Mouse (Mus musculus) ES-E14 (cell line): ENCODE data around the gene Serpind1.

Source experiments
- CHD2 ChIP-seq: IDR thresholded peaks from 2 replicates; pipeline ENCODE4 v1.6.1; 2014; ENCODE audit warnings: mild to moderate bottlenecking, low read depth, low read length, inconsistent platforms
- HCFC1 ChIP-seq: IDR thresholded peaks from 2 replicates; pipeline ENCODE4 v1.6.1; 2012; ENCODE audit warnings: low read length, inconsistent platforms, borderline replicate concordance; ENCODE audit not compliant: insufficient read depth
- MAFK ChIP-seq: IDR thresholded peaks from 2 replicates; pipeline ENCODE4 v1.6.1; 2014; ENCODE audit warnings: mild to moderate bottlenecking, low read depth, low read length, inconsistent platforms; ENCODE audit not compliant: insufficient read depth
- ZC3H11A ChIP-seq: IDR thresholded peaks from 2 replicates; pipeline ENCODE4 v1.6.1; 2012; ENCODE audit warnings: low read depth, mild to moderate bottlenecking, inconsistent platforms, low read length, borderline replicate concordance
- ZNF384 ChIP-seq: IDR thresholded peaks from 2 replicates; pipeline ENCODE4 v1.6.1; 2012; ENCODE audit warnings: low read depth, low read length, inconsistent platforms

- TF ChIP-seq ZC3H11A, result no peak
- no peak for TF ChIP-seq ZNF384
- no peak for TF ChIP-seq CHD2
- TF ChIP-seq HCFC1, result no peak
- no peak for TF ChIP-seq MAFK
Measured at GRCm38 (mm10) chr16:17346766-17347165, 15.6 kb downstream of the Serpind1 start.
